Mouse (Mus musculus) ES-E14 (cell line): ENCODE results near the gene Srebf1. TPM values are rescaled to one million over a fixed set of nuclear protein-coding genes. Genes with fewer than 3 reads are reported as not detected.

Experiments
- DNase-seq: peaks from one replicate; pipeline ENCODE4 v3.0.0-alpha.2; 2013; ENCODE audit warnings: low read depth, low spot score
- H3K27ac ChIP-seq: 2 replicates; pipeline ENCODE4 v1.5.1; 2012; ENCODE audit warnings: low read depth, mild to moderate bottlenecking, low read length, moderate library complexity, mixed read lengths; ENCODE audit not compliant: poor library complexity, insufficient read depth, severe bottlenecking
- H3K36me3 ChIP-seq: 2 replicates; pipeline ENCODE4 v1.6.1; 2012; ENCODE audit warnings: mild to moderate bottlenecking, low read length, moderate library complexity, mixed read lengths; ENCODE audit not compliant: control insufficient read depth, poor library complexity, insufficient read depth, severe bottlenecking
- H3K4me1 ChIP-seq, 2 experiments: fragments of 150-350 bp in 1 of 2; sonication (generic) in 1 of 2; 2 replicates each; pipeline ENCODE4 v1.6.1; 2012; ENCODE audit warnings: low read length in 2 of 2, mild to moderate bottlenecking in 1 of 2, mixed read lengths in 1 of 2; ENCODE audit not compliant: control insufficient read depth in 2 of 2, insufficient read depth in 2 of 2, poor library complexity in 1 of 2
- H3K4me3 ChIP-seq, 2 experiments: fragments of 150-350 bp in 1 of 2; sonication (generic) in 1 of 2; 2 replicates each; pipeline ENCODE4 v1.5.1; 2012; ENCODE audit warnings: low read length in 2 of 2, low read depth in 1 of 2, mild to moderate bottlenecking in 1 of 2, mixed read lengths in 1 of 2; ENCODE audit not compliant: insufficient read depth in 1 of 2, poor library complexity in 1 of 2, severe bottlenecking in 1 of 2
- H3K9ac ChIP-seq: 2 replicates; pipeline ENCODE4 v1.6.1; 2012; ENCODE audit warnings: low read depth, mild to moderate bottlenecking, low read length, mixed read lengths; ENCODE audit not compliant: poor library complexity, insufficient read depth, severe bottlenecking
- H3K9me3 ChIP-seq: fragments of 150-350 bp; sonication (generic); 2 replicates; pipeline ENCODE4 v1.6.1; 2012; ENCODE audit warnings: low read depth, mild to moderate bottlenecking, low read length; ENCODE audit not compliant: control insufficient read depth, insufficient read depth
- CHD2 ChIP-seq: IDR thresholded peaks from 2 replicates; pipeline ENCODE4 v1.6.1; 2014; ENCODE audit warnings: mild to moderate bottlenecking, low read depth, low read length, inconsistent platforms
- HCFC1 ChIP-seq: IDR thresholded peaks from 2 replicates; pipeline ENCODE4 v1.6.1; 2012; ENCODE audit warnings: low read length, inconsistent platforms, borderline replicate concordance; ENCODE audit not compliant: insufficient read depth
- MAFK ChIP-seq: IDR thresholded peaks from 2 replicates; pipeline ENCODE4 v1.6.1; 2014; ENCODE audit warnings: mild to moderate bottlenecking, low read depth, low read length, inconsistent platforms; ENCODE audit not compliant: insufficient read depth
- ZC3H11A ChIP-seq: IDR thresholded peaks from 2 replicates; pipeline ENCODE4 v1.6.1; 2012; ENCODE audit warnings: low read depth, mild to moderate bottlenecking, inconsistent platforms, low read length, borderline replicate concordance
- ZNF384 ChIP-seq: IDR thresholded peaks from 2 replicates; pipeline ENCODE4 v1.6.1; 2012; ENCODE audit warnings: low read depth, low read length, inconsistent platforms
- in situ Hi-C, 2 experiments: fragments of 600-800 bp; cut with MboI; formaldehyde crosslinking; loops; one replicate each; pipeline ENCODE4 v1.15.1; 2025; ENCODE audit warnings: low sequenced_read_pairs in 2 of 2, inconsistent platforms in 1 of 2; ENCODE audit not compliant: unreplicated experiment in 2 of 2
- total RNA-seq: library from RNA; depleted of rRNA; stranded (reverse); fragments of 300-350 nt; gene quantifications from 2 replicates; pipeline ENCODE4 v1.2.3, GENCODE M21; 2012

The Srebf1 gene
- total RNA-seq, 1 experiment: 136 TPM

GRCm38 (mm10) chr11:60202710-60203638 lies 19.4 kb downstream of the Srebf1 start:
- Histone ChIP-seq H3K4me1 (peaks cover 0 to 34% of the 10 kb centered on the region in 2 experiments; a peak in 2 of 4 replicates), H3K27ac (no peak overlapping the region), H3K4me3 (no peak overlapping the region), H3K36me3 (peaks cover 87% of the 10 kb centered on the region), H3K9ac (no peak overlapping the region), H3K9me3 (no peaks in the 10 kb centered on the region)
- DNase-seq: no peak
- TF ChIP-seq MAFK (no peak), HCFC1 (no peak), ZNF384 (no peak), ZC3H11A (no peak), CHD2 (no peak)
- in situ Hi-C loops: no loop called here

- in situ Hi-C loops: no loop called here
- TF ChIP-seq CHD2 (no peak), MAFK (no peak), ZC3H11A (no peak), ZNF384 (no peak), HCFC1 (no peak)
- peaks cover 2 to 13% of the 10 kb centered on the region in 2 experiments; a peak in 1 of 4 replicates for H3K4me1 ChIP-seq
- DNase-seq: no peak
- H3K27ac ChIP-seq: no peak overlapping the region
- no peak overlapping the region for H3K9ac ChIP-seq
- no peaks in the 10 kb centered on the region for H3K9me3 ChIP-seq
- H3K36me3 ChIP-seq: peaks cover 69% of the 10 kb centered on the region
- no peak overlapping the region for H3K4me3 ChIP-seq
These were observed 22.0 kb downstream of the Srebf1 start for GRCm38 (mm10) chr11:60200384-60200783.

GRCm38 (mm10) chr11:60199702-60200184 lies 22.6 kb downstream of the Srebf1 start:
- H3K36me3 ChIP-seq: peaks cover 62% of the 10 kb centered on the region

GRCm38 (mm10) chr11:60198651-60199050 lies 23.7 kb downstream of the Srebf1 start:
- H3K9me3 ChIP-seq: no peaks in the 10 kb centered on the region
- H3K36me3 ChIP-seq: peaks cover 53% of the 10 kb centered on the region
- no peak overlapping the region for H3K4me3 ChIP-seq
- H3K27ac ChIP-seq: no peak overlapping the region
- no peak for TF ChIP-seq HCFC1
- TF ChIP-seq ZNF384: no peak
- TF ChIP-seq MAFK: no peak
- TF ChIP-seq ZC3H11A: no peak
- no peak for TF ChIP-seq CHD2
- no peak overlapping the region for H3K9ac ChIP-seq
- no peak for DNase-seq
- peaks cover 2 to 3% of the 10 kb centered on the region in 2 experiments; a peak in 1 of 4 replicates for H3K4me1 ChIP-seq
- in situ Hi-C loops: no loop called here

More at GRCm38 (mm10) chr11:60199702-60200184, 22.6 kb downstream of the Srebf1 start:
- Histone ChIP-seq H3K9me3 (no peaks in the 10 kb centered on the region), H3K4me3 (peak overlapping the region in 1 of 2 experiments; percentile 32; a peak in 2 of 4 replicates), H3K27ac (no peak overlapping the region), H3K4me1 (peaks cover 2 to 9% of the 10 kb centered on the region in 2 experiments; a peak in 1 of 4 replicates), H3K9ac (no peak overlapping the region)
- DNase-seq: peak; percentile 91
- TF ChIP-seq ZC3H11A (peak; percentile 85), MAFK (no peak), HCFC1 (peak; percentile 26; the same call in 1 of the 2 replicates), ZNF384 (no peak), CHD2 (no peak)
- in situ Hi-C loops: no loop called here
